In genomic region chr17:14099886-14100285, GRCm38 (mm10) we compare ENCODE assay signal across 25 mouse cellular contexts. TPM values are rescaled to one million over a fixed set of nuclear protein-coding genes. Genes with fewer than 3 reads are reported as not detected.
DNase-seq lines count a peak whose midpoint lies in the region; ATAC-seq lines count a peak whose summit lies in the region.
"Not testable (repeated sequence)": the region's sequence is repeated elsewhere in the genome, so short reads cannot be mapped to it uniquely, and the experiment has no call there.
"Had no signal": no experiment of that assay in that cellular context is flagged by ENCODE, and none has a peak within 500 bp of the region (broad histone marks: within the 10 kb centered on the region; RNA-seq: fewer than 3 reads in every experiment).

No protein-coding gene starts in this region.

- in situ Hi-C loops in ES-E14 (cut with MboI; ENCODE audit: low sequenced_read_pairs in 2 of 2, unreplicated experiment in 2 of 2), result not testable (repeated sequence)

- H3K4me2 ChIP-seq in embryonic facial prominence, embryonic 14.5 days (ENCODE audit: low read depth, low read length), result not testable (repeated sequence)

- not testable (repeated sequence) for H3K4me1 ChIP-seq in ES-E14 (ENCODE audit: control insufficient read depth in 2 of 2, insufficient read depth in 2 of 2, low read length in 2 of 2, poor library complexity in 1 of 2); embryonic facial prominence, embryonic 10.5 days; embryonic facial prominence, embryonic 14.5 days (ENCODE audit: control insufficient read depth, insufficient read depth, low read length)

- H3K9ac ChIP-seq in ES-E14 (ENCODE audit: insufficient read depth, low read depth, low read length, poor library complexity, severe bottlenecking), result peak overlapping the region; percentile 32; the same call in 1 of the 2 replicates
- not testable (repeated sequence) for H3K9ac ChIP-seq in embryonic facial prominence, embryonic 14.5 days (ENCODE audit: low read depth, low read length)

- not testable (repeated sequence) for DNase-seq in ES-E14 (ENCODE audit: low read depth, low spot score)
- peak; percentile 36 for DNase-seq in embryo, embryonic 10 days (ENCODE audit: low spot score)
- peak; percentile 39 for DNase-seq in embryo, embryonic 11 days
- DNase-seq in embryonic facial prominence, embryonic 10.5 days (ENCODE audit: low spot score), result peak; percentile 40
- peak; percentile 56 for DNase-seq in embryonic facial prominence, embryonic 14.5 days (ENCODE audit: low spot score)
- peak; percentile 70 for DNase-seq in heart, adult 11 months
- peak; percentile 19 for DNase-seq in mesoderm, embryonic 11.5 days (ENCODE audit: low read depth, low spot score)

- not testable (repeated sequence) for H3K36me3 ChIP-seq in ES-E14 (ENCODE audit: control insufficient read depth, insufficient read depth, low read length, poor library complexity, severe bottlenecking); embryonic facial prominence, embryonic 10.5 days (replicated peaks); embryonic facial prominence, embryonic 14.5 days (ENCODE audit: control insufficient read depth, insufficient read depth, low read length)

- H3K4me3 ChIP-seq in ES-E14 (ENCODE audit: insufficient read depth in 1 of 2, low read depth in 1 of 2, low read length in 2 of 2, poor library complexity in 1 of 2, severe bottlenecking in 1 of 2); embryonic facial prominence, embryonic 10.5 days; embryonic facial prominence, embryonic 14.5 days (ENCODE audit: low read depth, low read length): not testable (repeated sequence)

- H3K27ac ChIP-seq in ES-E14 (ENCODE audit: insufficient read depth, low read depth, low read length, poor library complexity, severe bottlenecking), result peak overlapping the region; percentile 84
- not testable (repeated sequence) for H3K27ac ChIP-seq in embryonic facial prominence, embryonic 10.5 days (replicated peaks); embryonic facial prominence, embryonic 14.5 days (replicated peaks; ENCODE audit: low read depth, low read length)

- H3K27me3 ChIP-seq in embryonic facial prominence, embryonic 10.5 days (replicated peaks; ENCODE audit: low read depth, poor library complexity, severe bottlenecking); embryonic facial prominence, embryonic 14.5 days (replicated peaks; ENCODE audit: control insufficient read depth, insufficient read depth, low read length): not testable (repeated sequence)

- not testable (repeated sequence) for ATAC-seq in embryonic facial prominence, embryonic 14.5 days (ENCODE audit: low read depth)

- not testable (repeated sequence) for H3K9me3 ChIP-seq in ES-E14 (ENCODE audit: control insufficient read depth, insufficient read depth, low read depth, low read length); embryonic facial prominence, embryonic 10.5 days; embryonic facial prominence, embryonic 14.5 days (ENCODE audit: control insufficient read depth, low read length)

- 33% methylated on average over 3 of the region's 3 CpGs for WGBS in embryonic facial prominence, embryonic 10.5 days
- 22% methylated on average over 3 of the region's 3 CpGs for WGBS in embryonic facial prominence, embryonic 14.5 days

RNA-seq across cellular contexts. Expression of gene Gm7358, which starts 40.6 kb away (rescaled TPM):
- not detected in 2 replicates for total RNA-seq in ES-E14 (2012; rRNA removed)
- not detected in 2 replicates for polyA plus RNA-seq in embryonic facial prominence, embryonic 10.5 days (2016; fragmentation: Nextera tagmentation; extraction: Ambion mirVana)
- not detected in 2 replicates for polyA plus RNA-seq in embryonic facial prominence, embryonic 14.5 days (2014; fragmentation: Nextera tagmentation; extraction: Ambion mirVana)
- total RNA-seq: adrenal gland, adult 18-20 months; adrenal gland, adult 8-10 months; adrenal gland, postnatal 14 days; adrenal gland, postnatal 36 days; gastrocnemius, adult 18-20 months; MEL had no signal
- polyA plus RNA-seq: activated CD4-positive, CD25-positive, alpha-beta regulatory T cell, adult 4 months; C2C12; cerebellum, adult 2 months; cortical plate, adult 2 months; embryonic facial prominence, embryonic 12.5 days; embryonic facial prominence, embryonic 15.5 days; erythroblast, embryonic 14.5 days; forebrain, embryonic 10.5 days; forebrain, embryonic 12.5 days; forebrain, embryonic 14.5 days; forebrain, embryonic 16.5 days; Patski had no signal
